Mouse (Mus musculus) heart, embryonic 11.5 days (tissue): ENCODE data around the gene Skint10. TPM values are rescaled to one million over a fixed set of nuclear protein-coding genes. Genes with fewer than 3 reads are reported as not detected.

Experiments
- ATAC-seq: fragments of 200-750 bp; cut with Nextera tagmentation; replicated peaks from 2 replicates; pipeline ENCODE4 v1.8.0; 2017; ENCODE audit warnings: moderate library complexity; ENCODE audit not compliant: insufficient number of reproducible peaks, low FRiP score, low TSS enrichment
- H3K27ac ChIP-seq: fragments of 300-500 bp; sonication (generic); 2 replicates; pipeline ENCODE4 v1.5.1; 2014; ENCODE audit warnings: mild to moderate bottlenecking, low read depth, low read length
- H3K27me3 ChIP-seq: fragments of 300-500 bp; sonication (generic); 2 replicates; pipeline ENCODE4 v1.6.1; 2014; ENCODE audit warnings: mild to moderate bottlenecking, low read length, mixed read lengths; ENCODE audit not compliant: control insufficient read depth, insufficient read depth
- H3K36me3 ChIP-seq: fragments of 300-500 bp; sonication (generic); 2 replicates; pipeline ENCODE4 v1.6.1; 2014; ENCODE audit warnings: mild to moderate bottlenecking, low read length, moderate library complexity, mixed read lengths; ENCODE audit not compliant: control insufficient read depth, insufficient read depth
- H3K4me1 ChIP-seq: fragments of 300-500 bp; sonication (generic); 2 replicates; pipeline ENCODE4 v1.6.1; 2014; ENCODE audit warnings: low read length; ENCODE audit not compliant: control insufficient read depth, insufficient read depth
- H3K4me2 ChIP-seq: fragments of 300-500 bp; sonication (generic); 2 replicates; pipeline ENCODE4 v1.6.1; 2014; ENCODE audit warnings: mild to moderate bottlenecking, moderate library complexity
- H3K4me3 ChIP-seq: fragments of 300-500 bp; sonication (generic); 2 replicates; pipeline ENCODE4 v1.5.1; 2014; ENCODE audit warnings: low read depth, low read length
- H3K9ac ChIP-seq: fragments of 300-500 bp; sonication (generic); 2 replicates; pipeline ENCODE4 v1.6.1; 2014; ENCODE audit warnings: mild to moderate bottlenecking, low read depth, low read length, moderate library complexity
- H3K9me3 ChIP-seq: fragments of 300-500 bp; sonication (generic); replicated peaks from 2 replicates; pipeline ENCODE4 v1.6.1; 2016; ENCODE audit warnings: low read length; ENCODE audit not compliant: control insufficient read depth
- WGBS: fragments of 180-500 bp; shearing (Covaris S2); extraction: QIAGEN DNeasy Blood & Tissue Kit; methylation state at CpG from one replicate; pipeline ENCODE4 v1.1.7; 2014; ENCODE audit not compliant: insufficient replicate concordance; 5-methylcytosine and 5-hydroxymethylcytosine counted together
- polyA plus RNA-seq: library from polyadenylated mRNA; unstranded; fragments of >200 nt; fragmentation: Nextera tagmentation; extraction: Ambion mirVana; gene quantifications from 2 replicates; pipeline ENCODE4 v1.2.1, GENCODE M21; 2014

Skint10 gene
- not detected in 2 replicates for polyA plus RNA-seq

DNA sequence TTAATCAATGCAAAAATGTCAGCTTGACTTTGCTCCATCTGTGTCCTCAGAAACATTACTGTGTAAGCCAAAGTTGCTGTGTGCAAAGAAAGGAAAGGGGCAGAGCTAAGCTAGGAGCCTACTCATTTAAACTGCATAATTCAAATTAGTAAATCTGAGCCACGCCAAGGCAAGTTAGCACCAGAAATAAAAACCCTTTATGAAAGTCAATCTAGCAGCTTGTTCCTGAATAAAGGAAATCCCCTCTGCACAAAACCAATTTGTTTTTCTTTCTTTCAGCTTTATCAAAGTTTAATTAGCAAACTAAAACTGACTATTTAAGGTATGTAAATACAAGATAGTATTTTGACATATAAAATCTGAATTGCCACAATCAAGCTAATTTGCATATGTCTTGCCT lies at the start of gene Skint10:
Gene Skint10, minus strand, starts transcription at position 101 of the 400 bp plus-strand sequence.
- Histone ChIP-seq H3K9ac (no peak within 1 kb of the TSS), H3K4me2 (no peak within 1 kb of the TSS), H3K36me3 (no peaks in the 10 kb centered on the region), H3K27me3 (no peaks in the 10 kb centered on the region), H3K9me3 (peaks cover 3% of the 10 kb centered on the region; the same call in 1 of the 2 replicates), H3K4me1 (no peaks in the 10 kb centered on the region), H3K4me3 (no peak within 1 kb of the TSS), H3K27ac (no peak within 1 kb of the TSS)
- WGBS, result 66% methylated on average over 1 of the region's 1 CpGs
- no peak for ATAC-seq

DNA sequence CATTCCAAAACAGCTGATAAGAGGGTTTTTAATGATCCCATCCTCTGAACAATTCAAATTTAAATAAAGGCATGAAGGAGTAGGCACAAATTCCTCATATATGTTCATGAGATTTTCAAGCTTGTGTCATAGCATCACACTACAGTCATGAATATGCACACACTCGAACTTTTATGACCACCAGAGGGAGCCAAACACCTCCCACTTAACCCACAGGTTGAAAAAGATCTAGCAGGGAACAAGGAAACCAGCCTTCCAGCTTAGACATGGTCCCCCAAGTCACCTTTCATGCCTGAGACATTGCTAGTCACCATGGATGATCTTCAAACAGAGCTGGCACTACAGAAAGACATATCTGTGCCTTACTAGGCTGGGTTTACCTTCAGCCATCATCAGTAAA lies 16.0 kb upstream of the Skint10 start:
- WGBS, result 0% methylated on average over 1 of the region's 1 CpGs
- no peak overlapping the region for H3K4me3 ChIP-seq
- no peak overlapping the region for H3K4me2 ChIP-seq
- H3K27ac ChIP-seq, result no peak overlapping the region
- ATAC-seq, result no peak
- peaks cover 11% of the 10 kb centered on the region for H3K9me3 ChIP-seq
- H3K27me3 ChIP-seq, result no peaks in the 10 kb centered on the region
- H3K4me1 ChIP-seq, result no peaks in the 10 kb centered on the region
- no peak overlapping the region for H3K9ac ChIP-seq
- no peaks in the 10 kb centered on the region for H3K36me3 ChIP-seq

Other genes with a start within 250 kb of the Skint10 start
- gene Skint2, start 217.7 kb downstream of the Skint10 start, polyA plus RNA-seq, result not detected in 2 replicates